Mouse (Mus musculus) stomach, postnatal 0 days (tissue): ENCODE data around the gene Zfp42.

Source experiments
- CTCF ChIP-seq: IDR thresholded peaks from 2 replicates; pipeline ENCODE4 v1.5.1; 2016; ENCODE audit warnings: antibody characterized with exemption, low read depth, mild to moderate bottlenecking, moderate library complexity
- EP300 ChIP-seq: optimal IDR thresholded peaks from 2 replicates; pipeline ENCODE3; 2016; ENCODE audit warnings: antibody characterized with exemption

DNA sequence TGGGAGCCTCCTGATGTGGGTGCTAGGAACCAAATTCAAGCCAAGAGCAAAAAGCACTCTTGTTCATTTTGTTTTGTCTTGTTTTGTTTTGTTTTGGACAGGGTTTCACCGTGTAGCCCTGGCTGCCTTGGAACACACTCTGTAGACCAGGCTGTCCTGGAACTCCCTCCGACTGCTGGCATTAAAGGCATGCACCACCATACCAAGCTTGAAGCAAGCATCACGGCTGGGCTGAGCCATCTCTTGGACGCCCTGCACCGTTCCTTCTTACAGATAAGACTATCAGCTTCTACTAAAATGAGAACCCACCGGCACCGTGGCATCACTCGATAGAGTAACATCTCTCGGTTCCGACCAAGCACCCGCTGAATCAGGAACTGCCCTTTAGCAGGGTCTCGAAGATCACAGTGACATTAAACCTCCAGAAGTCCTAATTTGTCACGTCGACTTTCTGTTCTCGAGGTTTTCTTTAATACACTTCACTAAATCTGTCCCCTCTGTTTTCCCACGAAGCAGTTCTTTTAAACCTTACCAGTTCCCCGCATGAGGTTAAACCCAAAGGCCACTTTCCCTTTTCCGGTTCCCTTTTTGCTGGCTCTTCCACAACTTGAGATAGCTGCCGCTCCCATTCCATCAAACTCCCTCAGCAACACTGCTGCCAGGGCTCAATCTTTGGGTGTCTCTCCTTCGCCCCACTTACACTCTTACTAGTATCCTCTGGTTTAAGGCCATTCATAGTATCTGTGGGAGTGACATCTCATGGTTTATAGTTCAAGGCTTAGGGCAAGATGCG, 23.3 kb upstream of the Zfp42 start:
- TF ChIP-seq CTCF (no peak), EP300 (no peak)
